Mouse (Mus musculus) monocyte, adult 5-6 weeks (primary cell): Measurements from ENCODE around the gene Smc1b. TPM values are rescaled to one million over a fixed set of nuclear protein-coding genes. Genes with fewer than 3 reads are reported as not detected.

Experiments used
- ATAC-seq: fragments of 153-309, 156-312 bp; replicated peaks from 2 replicates; pipeline ENCODE4 v1.8.0; 2017; ENCODE audit warnings: mild to moderate bottlenecking; ENCODE audit not compliant: low TSS enrichment, insufficient number of reproducible peaks, severe bottlenecking, poor library complexity, low FRiP score
- total RNA-seq: library from RNA; stranded (forward); fragments of 200-1000, 200-491, 200-594 nt; gene quantifications from 3 replicates; pipeline ENCODE4 v1.2.3, GENCODE M21; 2017

Gene Smc1b
- total RNA-seq, 1 experiment from 2014 or later: not detected

DNA sequence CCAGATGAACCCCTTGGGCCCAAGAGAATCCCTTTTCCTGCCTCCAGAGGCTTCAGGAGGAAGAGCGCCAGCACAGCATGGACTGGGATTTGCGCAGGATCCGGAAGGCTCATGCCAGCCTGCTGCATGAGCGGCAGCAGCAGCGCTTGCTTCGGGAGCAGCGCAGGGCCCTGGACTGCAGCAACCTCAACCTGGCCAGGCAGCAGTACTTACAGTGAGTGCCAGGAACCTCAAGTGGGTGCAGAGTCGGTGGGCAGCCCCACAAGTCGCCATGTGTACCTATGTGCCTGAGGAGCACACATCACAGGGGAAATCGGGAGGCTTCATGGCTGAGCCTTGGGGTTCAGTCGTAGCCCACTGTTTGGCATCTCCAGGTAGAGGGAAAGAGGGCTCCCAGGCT lies 11.4 kb upstream of the Smc1b start:
- ATAC-seq: no peak

DNA sequence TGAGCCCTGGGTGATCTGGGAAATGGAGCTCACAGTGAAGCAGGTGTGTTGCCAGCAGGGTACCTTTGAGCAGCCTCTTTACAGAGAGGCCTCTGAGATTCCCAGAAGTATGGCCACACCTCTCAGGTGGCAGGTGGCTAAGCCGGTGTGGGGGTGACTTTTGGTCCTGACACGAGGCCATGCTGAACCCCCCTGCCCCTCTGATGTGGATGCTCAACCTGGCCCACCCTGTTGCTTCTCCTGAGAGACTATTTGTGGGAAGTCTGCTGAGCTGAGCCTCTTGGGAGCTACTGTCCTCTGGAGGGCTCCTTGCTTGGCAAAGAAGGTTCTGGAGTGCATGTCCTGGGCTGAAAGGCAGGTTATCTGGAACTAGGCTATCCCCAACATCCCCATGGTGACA lies 10.7 kb upstream of the Smc1b start:
- no peak for ATAC-seq

DNA sequence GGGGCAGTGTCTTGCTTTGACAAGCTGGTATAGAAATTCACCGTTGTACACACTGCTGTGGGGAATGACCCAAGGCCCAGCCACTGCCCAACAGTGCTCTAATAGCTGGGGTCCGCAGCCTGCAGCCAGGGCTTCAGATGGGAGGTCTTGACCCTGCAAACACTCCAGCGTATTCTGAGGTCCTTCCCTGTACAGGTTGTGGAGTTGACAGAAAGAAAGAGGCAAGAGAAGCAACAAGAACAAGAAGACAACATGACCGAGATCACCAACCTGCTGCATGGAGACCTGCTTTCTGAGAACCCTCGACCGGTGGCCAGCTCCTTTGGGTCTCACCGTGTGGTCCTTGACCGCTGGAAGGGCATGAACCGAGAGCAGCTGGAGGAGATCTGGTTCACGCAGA lies 9.5 kb upstream of the Smc1b start:
- ATAC-seq: no peak

DNA sequence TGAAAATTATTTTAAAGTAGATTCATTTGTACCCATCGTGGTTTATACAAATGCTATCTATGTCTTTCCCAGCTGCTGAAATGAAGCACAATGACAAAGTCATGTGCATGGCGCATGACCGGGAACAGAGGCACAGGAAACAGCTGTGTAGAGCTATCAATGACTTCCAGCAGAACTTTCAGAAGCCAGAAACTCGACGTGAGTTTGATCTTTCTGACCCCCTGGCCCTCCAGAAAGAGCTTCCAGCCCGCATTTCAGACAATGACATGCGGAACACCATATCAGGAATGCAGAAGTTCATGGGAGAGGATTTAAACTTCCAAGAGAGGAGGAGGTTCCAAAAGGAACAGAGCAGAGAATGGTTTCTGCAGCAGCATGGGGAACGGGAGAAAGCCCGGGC lies 3.4 kb upstream of the Smc1b start:
- no peak for ATAC-seq

DNA sequence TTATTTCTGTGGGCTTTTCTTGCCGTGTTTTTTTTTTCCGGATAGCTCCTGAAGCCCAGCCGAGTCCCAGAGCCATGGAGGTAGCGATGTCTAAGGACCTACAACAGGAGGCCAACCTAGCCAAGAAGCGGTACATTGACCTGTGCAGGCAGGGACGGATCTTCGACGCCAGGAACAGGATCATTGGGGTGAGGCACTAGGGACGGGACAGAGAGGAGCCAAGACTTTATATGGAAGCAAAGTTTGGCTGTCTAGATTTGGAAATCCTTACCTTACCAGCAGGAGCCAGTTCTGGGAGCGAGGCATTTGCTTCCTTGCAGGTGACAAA lies 393 bp upstream of the Smc1b start:
- ATAC-seq: no peak

DNA sequence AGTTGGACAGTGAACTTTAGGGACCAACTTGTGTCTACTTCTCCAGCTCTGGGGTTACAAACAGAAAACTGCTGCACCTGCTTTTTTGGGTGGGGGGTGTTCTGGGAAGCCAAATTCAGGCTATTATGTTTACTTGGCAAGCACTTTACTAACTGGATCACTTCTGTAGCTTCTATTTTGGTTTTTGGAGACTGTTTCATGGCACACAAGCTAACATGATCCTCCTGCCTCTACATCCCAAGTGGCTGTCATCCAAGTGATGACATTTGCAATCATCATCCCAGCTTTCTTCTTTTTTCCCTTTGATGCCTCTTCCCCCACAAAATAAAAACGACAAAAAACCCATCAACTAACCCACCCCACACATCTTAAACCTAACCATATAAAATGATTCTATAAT lies 46.1 kb downstream of the Smc1b start:
- ATAC-seq: no peak

DNA sequence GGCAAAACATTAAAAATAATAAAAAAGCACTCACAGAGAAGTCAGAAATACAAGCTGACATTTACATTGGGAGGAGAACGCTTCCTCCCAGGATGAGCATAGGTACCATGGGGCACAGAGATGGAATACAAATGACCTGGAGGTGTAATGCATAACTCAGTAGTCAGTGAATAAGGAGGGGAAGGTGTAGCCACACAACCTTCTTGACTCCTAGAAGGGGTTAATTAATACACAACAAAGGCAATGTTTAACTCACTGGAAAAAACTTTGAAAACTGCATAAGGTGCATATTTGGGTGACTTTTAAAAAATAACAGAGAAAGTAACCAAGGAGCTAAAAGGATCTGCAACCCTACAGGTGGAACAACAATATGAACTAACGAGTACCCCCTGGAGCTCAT lies 59.1 kb downstream of the Smc1b start:
- no peak for ATAC-seq

DNA sequence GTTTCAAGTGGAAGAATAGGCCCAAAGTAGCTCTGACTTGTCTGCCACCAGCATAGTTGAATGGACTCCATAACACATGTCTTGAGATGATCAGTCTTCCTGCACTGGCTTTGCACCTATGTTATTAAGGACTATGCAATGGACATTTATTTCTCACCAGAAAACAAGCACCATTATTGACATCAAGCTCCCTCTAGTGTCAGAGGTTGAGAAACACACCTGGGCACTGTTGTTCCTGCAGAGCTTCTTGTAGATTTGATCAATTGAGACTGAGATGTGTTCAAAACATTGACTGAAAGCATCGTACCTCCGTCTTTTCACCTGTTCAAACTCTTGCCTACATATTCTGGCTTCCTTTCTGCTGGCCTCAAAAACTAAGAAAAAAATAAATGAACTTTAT lies 61.2 kb downstream of the Smc1b start:
- peak; percentile 61; the same call in 1 of the 2 replicates for ATAC-seq

DNA sequence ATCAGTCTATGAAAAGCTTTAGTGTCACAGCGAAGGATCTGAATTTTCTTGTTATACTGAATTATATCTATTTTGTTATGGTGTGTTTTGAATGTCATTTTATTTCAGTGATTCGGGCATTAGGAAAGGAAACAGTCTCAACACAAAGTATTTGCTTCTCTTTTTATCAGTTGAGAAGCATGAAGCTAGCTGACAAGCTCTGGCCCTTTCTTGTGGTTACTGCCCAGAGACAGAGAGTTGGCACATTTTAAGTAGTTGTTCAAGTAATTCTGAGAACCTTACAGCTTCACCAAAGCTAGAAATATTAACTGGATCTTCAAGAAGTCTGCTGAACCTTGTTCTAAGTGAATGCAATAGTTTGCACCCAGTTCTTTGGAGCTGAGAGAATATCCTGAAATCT lies 68.3 kb downstream of the Smc1b start:
- no peak for ATAC-seq

DNA sequence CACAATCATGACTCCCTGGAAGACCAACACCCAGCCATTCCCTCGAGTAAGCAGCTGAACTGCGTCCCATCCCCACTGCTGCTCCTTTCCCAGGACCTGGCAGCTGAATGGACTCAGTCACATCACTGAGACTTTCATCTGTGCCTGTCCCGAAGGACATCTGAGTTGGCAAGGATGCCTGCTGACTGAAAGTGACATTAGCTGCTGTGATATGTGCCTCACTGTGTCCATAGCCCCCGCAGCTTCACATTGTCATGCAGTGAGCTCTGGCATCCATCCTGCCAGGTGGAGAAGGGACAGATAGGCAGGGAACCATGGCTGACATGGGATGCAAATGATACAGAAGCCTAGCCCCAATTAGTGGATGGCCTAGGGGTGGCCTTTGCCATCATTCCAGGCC lies 76.6 kb downstream of the Smc1b start:
- ATAC-seq: no peak

DNA sequence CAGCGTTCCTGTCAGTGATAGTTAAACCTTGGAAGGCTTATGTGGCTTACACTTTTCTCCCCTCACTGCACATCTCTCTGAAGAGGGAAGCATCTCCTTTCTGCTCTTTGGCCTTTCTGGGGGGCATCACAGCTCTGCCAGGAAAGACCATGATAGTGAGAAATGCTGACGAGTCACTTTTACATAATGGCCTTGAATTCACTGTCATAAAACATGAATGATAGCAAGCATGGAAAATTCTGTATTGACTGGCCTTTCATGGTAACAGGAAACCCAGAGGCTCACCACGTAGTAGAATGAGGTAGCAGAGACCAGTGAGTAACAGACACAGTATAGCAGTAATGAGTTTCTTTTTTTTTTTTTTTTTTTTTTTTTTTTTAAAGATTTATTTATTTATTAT lies 77.7 kb downstream of the Smc1b start:
- ATAC-seq: no peak

DNA sequence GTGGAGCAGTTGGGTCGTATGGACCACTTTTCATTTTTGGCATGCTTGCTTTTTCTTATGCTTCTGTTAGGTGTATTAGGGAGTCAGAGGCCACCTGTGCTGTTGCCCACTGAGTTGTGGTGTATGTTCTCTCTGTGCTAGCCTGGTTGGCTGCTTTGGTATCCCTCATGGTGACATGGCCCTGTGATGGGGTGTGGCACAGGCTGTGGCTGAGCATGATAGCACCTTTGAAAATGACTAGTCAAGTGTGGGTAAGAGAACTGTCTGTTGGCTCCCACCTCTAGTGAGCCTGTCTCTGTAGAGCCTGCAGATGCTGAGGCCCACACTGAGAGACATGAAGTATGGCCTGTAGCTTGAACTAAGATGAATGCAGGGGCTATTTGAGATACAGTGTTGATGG lies 82.0 kb downstream of the Smc1b start:
- ATAC-seq: no peak

DNA sequence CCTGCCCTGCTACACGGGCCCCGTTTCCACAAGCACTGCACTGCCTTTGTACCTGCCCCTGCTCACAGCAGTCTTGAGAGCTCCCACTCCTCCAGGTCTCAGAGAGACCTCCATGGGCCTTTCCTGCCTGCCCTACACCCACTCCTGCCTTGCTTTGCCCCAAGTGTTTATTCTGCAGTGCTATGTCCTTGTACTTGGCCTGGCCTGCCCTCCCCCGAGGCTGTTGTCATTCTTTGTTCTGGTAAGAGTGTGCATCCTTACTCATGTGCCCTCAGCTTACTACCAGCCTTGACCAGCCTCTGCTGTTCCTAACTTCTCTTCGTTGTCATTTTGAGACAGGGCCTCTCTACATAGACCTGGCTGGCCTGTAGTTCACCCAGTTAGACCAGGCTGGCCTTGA lies 83.9 kb downstream of the Smc1b start:
- no peak for ATAC-seq

DNA sequence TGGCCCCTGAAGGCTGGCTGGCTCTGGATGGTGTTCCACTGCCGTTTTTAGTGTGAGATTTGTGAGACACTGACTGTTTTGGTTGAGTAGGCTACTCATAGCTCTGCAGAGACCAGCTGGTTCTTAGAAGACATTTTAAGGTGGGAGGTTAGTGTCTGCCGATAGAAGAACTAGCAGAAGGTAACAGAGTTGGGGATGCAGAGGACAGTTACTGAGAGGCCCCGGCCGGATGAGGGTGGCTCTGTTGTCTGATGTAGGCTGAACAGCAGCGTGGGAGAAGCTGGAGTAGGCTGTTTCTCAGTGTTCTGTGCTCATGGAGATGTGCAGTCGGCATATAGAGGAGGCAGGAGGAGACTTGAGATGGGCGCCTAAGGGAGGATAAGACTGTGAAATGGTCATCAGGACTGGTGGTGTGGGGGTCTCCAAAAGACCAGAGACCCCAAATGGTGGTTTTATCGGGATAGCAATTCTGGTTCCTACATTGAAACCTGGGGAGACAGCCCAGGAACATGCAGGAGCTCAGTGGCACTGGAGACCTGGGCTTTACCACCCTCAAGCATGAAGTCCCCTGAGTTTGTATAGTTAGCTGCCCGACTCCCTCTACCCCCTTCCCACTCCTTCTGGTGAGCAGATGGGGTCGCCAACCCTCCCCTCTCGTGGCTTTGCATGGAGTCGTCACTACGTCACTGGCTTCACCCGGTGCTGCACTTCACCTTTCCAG lies 85.4 kb downstream of the Smc1b start:
- ATAC-seq: no peak

DNA sequence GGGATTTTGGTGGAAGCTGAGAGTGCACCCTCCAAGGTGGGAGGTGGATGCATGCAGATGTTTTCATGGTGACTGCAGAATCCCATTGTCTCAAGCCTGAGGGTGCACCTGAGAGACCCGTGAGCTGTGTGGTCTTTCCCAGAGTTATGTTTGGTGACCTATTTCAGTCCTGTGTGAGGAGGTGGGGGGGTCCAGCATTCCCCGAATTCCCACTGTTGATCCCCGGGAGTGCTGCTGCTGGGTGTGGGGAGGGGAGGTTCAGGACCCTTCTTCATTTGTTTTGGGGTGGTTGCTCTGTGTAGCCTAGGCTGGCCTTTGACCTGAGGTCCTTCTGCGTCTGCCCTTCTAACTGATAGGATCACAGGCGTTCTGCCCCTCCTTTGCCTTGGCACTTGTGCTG lies 88.0 kb downstream of the Smc1b start:
- no peak for ATAC-seq

DNA sequence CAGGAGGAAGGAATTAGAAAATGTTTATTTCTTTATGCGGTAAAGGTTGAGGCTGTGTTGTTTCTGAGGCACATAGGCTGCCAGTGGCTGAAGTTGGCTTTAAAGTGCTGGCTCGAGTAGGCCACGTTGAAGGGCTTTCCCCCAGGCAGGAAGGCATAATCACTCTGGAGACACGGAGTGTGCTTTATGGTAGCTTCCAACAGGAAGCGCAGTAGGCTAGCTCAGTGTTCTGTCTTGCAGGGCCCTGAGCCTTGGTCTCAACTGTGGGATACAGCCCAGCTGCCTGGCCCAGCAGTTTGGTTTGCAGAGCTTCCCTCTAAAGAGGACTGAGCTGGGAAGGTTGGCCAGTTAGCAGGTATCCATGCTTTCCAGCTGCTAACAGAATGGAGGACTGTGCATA lies 88.6 kb downstream of the Smc1b start:
- no peak for ATAC-seq

DNA sequence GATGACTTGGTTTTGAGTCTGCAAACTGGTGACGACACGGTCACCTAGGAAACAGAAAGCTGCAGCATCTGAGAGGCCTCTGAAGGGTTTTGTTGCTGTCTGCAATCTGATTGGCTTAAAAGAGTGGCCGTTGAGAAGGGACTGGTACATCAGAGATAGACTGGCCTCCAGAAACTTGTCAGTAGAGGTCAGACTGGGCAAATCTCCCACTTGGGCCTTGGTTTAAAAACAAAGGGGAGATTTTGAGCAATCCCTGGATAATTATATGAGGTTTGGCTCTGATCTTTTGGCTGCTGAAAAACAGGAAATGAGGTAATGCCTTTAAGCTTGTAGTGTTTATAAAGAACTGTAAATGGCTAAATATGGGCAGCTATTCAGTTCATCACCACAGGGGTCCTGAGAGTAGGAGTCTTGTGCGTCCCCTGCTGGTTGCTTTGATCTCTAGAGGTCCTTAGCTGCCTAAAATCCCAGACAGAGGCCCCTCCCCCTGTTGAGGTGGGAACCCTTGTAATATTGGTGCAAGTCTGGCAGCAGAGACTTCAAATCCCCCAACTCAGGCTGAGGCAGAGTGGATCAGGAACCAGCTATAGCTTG lies 89.3 kb downstream of the Smc1b start:
- peak; percentile 61 for ATAC-seq

DNA sequence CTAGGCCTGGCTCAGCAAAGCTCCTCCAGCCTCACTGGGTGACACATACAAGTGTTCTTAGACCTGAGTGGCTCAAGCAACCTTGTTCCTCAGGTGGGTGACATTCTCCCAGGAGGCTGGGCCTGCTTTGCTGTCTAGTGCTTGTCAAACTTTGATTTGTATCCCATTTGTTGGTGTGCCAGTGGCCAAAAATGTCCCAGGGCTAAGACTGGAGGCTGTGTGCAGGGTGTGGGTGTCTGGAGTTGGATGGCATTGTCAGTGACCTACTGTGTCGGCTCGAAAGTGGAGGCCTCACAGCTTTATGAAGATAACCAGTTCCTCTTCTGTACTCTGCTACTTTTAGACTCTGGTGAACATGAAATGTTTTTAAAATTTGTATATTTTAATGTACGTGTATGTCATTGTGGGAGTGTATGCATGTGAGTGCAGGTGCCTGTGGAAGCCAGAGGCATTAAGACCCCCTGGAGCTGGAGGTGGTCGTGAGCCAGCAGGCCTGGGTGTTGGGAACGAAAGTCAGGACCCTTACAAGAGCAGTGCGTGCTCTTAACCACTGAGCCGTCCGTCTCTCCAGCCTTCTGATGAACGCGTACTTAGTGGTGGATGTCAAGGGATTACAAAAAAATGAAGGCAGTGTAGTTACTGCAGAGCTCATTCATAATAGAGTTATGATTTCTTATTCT lies 90.1 kb downstream of the Smc1b start:
- no peak for ATAC-seq

DNA sequence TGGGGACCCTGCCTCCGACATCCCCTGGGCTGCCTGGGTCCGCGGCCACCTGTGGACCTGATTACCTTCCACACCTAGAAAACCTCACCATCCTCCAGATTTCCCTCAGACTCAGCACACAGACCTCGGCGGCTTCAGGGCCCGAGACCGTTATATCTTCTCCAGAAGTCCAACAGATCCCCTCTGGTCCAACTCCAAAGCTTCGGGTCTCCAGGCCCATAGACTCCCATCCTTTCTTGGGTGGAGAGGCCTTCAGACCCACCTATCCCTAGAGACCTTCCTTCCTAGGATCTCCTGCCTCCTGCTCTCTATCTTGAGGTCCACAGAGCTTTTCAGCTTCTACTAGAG lies 94.4 kb downstream of the Smc1b start:
- ATAC-seq: no peak

DNA sequence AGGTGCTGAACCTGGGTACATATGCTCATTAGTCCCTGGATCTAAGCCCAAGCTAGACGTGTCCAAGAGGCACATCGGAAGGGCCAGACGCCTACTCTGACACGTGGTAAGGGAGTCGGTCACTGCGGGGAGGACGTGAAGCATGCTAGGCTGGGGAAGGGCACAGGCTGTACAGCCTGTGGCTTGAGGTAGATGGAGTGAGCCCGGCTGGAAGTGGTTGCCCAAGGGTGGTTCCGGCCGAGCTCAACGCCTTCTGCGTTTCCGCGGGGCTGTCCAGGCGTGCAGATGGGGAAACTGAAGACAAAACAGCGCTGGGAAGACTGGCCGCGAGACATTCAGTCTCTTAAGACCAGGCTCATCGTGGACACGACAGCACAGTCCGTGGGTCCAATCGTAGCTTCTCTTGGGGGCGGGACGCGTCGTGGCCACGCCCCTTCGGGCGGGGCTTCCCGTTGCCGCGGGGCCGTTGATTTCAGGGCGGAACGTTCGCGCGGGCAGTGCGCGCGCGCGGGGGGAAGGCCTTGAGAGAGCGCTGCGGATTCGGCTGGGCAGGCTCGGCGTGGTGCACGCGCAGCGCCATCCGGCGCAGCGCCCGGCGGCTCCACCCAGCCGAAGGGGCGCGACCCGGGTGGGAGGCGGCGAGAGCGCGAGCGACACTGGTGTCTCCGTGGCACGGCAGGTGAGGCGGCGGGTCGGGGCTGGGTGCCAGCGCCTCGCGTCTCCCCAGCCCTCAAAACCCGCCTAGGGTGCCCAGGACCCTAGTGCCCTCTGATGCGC lies 95.0 kb downstream of the Smc1b start:
- peak; percentile 89 for ATAC-seq
